Mouse (Mus musculus): ENCODE results near the gene Klhl42. TPM values are rescaled to one million over a fixed set of nuclear protein-coding genes. Genes with fewer than 3 reads are reported as not detected.
A peak's percentile ranks its signal among the peaks of the same experiment; 100 is the strongest.

Klhl42 gene
- 3.5 and 5.5 TPM in 2 replicates for polyA plus RNA-seq (2015; fragmentation: Nextera tagmentation; extraction: Ambion mirVana)

GRCm38 (mm10) chr6:147091136-147092120 lies at the start of gene Klhl42:
Gene Klhl42, plus strand, starts transcription at chr6:147091379.
- peak within 1 kb of the TSS; percentile 79 for H3K4me3 ChIP-seq
- peaks cover 32% of the 10 kb centered on the region for H3K4me1 ChIP-seq (replicated peaks)
- WGBS = under 1% methylated on average over 99 of the region's 99 CpGs
- no peaks in the 10 kb centered on the region; the same call in 1 of the 2 replicates for H3K36me3 ChIP-seq
- no peaks in the 10 kb centered on the region for H3K9me3 ChIP-seq (replicated peaks)
- ATAC-seq (replicated peaks; ENCODE audit: insufficient number of reproducible peaks, insufficient read depth, low FRiP score, low read depth) = peak; percentile 83
- H3K4me2 ChIP-seq = peak within 1 kb of the TSS; percentile 96
- H3K27ac ChIP-seq = peak within 1 kb of the TSS; percentile 84
- H3K9ac ChIP-seq = peak within 1 kb of the TSS; percentile 85
- no peaks in the 10 kb centered on the region for H3K27me3 ChIP-seq

- Histone ChIP-seq H3K9ac (peak within 1 kb of the TSS; percentile 92), H3K4me1 (replicated peaks) (peaks cover 15% of the 10 kb centered on the region), H3K4me3 (peak within 1 kb of the TSS; percentile 92), H3K36me3 (peaks cover 14% of the 10 kb centered on the region), H3K4me2 (peak within 1 kb of the TSS; percentile 69), H3K9me3 (replicated peaks) (no peaks in the 10 kb centered on the region), H3K27ac (peak within 1 kb of the TSS; percentile 91), H3K27me3 (no peaks in the 10 kb centered on the region)
- WGBS = 3% methylated on average over 66 of the region's 66 CpGs
- peak; percentile 97 for ATAC-seq (replicated peaks; ENCODE audit: insufficient number of reproducible peaks, insufficient read depth, low FRiP score, low read depth)
These were observed 48.6 kb upstream of the Klhl42 start, which contains the start of gene Mrps35 for GRCm38 (mm10) chr6:147042291-147043290. Gene Mrps35, plus strand, starts transcription at chr6:147042764.

GRCm38 (mm10) chr6:147043633-147044032 lies 47.5 kb upstream of the Klhl42 start:
- Histone ChIP-seq H3K4me2 (peak overlapping the region; percentile 69), H3K4me3 (peak overlapping the region; percentile 92), H3K9ac (peak overlapping the region; percentile 92), H3K36me3 (peaks cover 25% of the 10 kb centered on the region), H3K9me3 (replicated peaks) (no peaks in the 10 kb centered on the region), H3K4me1 (replicated peaks) (peaks cover 15% of the 10 kb centered on the region), H3K27me3 (no peaks in the 10 kb centered on the region), H3K27ac (peak overlapping the region; percentile 91; the same call in 1 of the 2 replicates)
- 36% methylated on average over 7 of the region's 7 CpGs for WGBS
- ATAC-seq (replicated peaks; ENCODE audit: insufficient number of reproducible peaks, insufficient read depth, low FRiP score, low read depth) = no peak

- WGBS = 94% methylated on average over 13 of the region's 13 CpGs
- H3K9me3 ChIP-seq (replicated peaks) = no peaks in the 10 kb centered on the region
- no peak overlapping the region for H3K27ac ChIP-seq
- no peak overlapping the region for H3K4me2 ChIP-seq
- no peaks in the 10 kb centered on the region for H3K27me3 ChIP-seq
- H3K4me1 ChIP-seq (replicated peaks) = peaks cover 2% of the 10 kb centered on the region; the same call in 1 of the 2 replicates
- H3K36me3 ChIP-seq = peaks cover 68% of the 10 kb centered on the region
- no peak for ATAC-seq (replicated peaks; ENCODE audit: insufficient number of reproducible peaks, insufficient read depth, low FRiP score, low read depth)
- H3K4me3 ChIP-seq = no peak overlapping the region
- no peak overlapping the region for H3K9ac ChIP-seq
These were observed 41.9 kb upstream of the Klhl42 start for GRCm38 (mm10) chr6:147049239-147049805.

- Histone ChIP-seq H3K4me3 (no peak overlapping the region), H3K9ac (no peak overlapping the region), H3K27ac (no peak overlapping the region), H3K36me3 (peaks cover 72% of the 10 kb centered on the region), H3K4me2 (no peak overlapping the region), H3K4me1 (replicated peaks) (peaks cover 6% of the 10 kb centered on the region), H3K27me3 (no peaks in the 10 kb centered on the region), H3K9me3 (replicated peaks) (no peaks in the 10 kb centered on the region)
- no peak for ATAC-seq (replicated peaks; ENCODE audit: insufficient number of reproducible peaks, insufficient read depth, low FRiP score, low read depth)
- 86% methylated on average over 8 of the region's 8 CpGs for WGBS
These were observed 39.5 kb upstream of the Klhl42 start for GRCm38 (mm10) chr6:147051666-147052065.

GRCm38 (mm10) chr6:147052440-147052839 lies 38.7 kb upstream of the Klhl42 start:
- H3K9ac ChIP-seq = no peak overlapping the region
- ATAC-seq (replicated peaks; ENCODE audit: insufficient number of reproducible peaks, insufficient read depth, low FRiP score, low read depth) = no peak
- H3K4me1 ChIP-seq (replicated peaks) = peaks cover 6% of the 10 kb centered on the region
- no peak overlapping the region for H3K27ac ChIP-seq
- WGBS = 87% methylated on average over 9 of the region's 9 CpGs
- no peaks in the 10 kb centered on the region for H3K27me3 ChIP-seq
- no peak overlapping the region for H3K4me2 ChIP-seq
- H3K36me3 ChIP-seq = peaks cover 67% of the 10 kb centered on the region
- no peaks in the 10 kb centered on the region for H3K9me3 ChIP-seq (replicated peaks)
- H3K4me3 ChIP-seq = no peak overlapping the region

GRCm38 (mm10) chr6:147053785-147054646 lies 37.2 kb upstream of the Klhl42 start:
- no peak for ATAC-seq (replicated peaks; ENCODE audit: insufficient number of reproducible peaks, insufficient read depth, low FRiP score, low read depth)
- no peak overlapping the region for H3K4me3 ChIP-seq
- no peak overlapping the region for H3K27ac ChIP-seq
- WGBS = 90% methylated on average over 19 of the region's 19 CpGs
- no peaks in the 10 kb centered on the region for H3K9me3 ChIP-seq (replicated peaks)
- no peaks in the 10 kb centered on the region for H3K27me3 ChIP-seq
- H3K9ac ChIP-seq = no peak overlapping the region
- peaks cover 53% of the 10 kb centered on the region for H3K36me3 ChIP-seq
- H3K4me1 ChIP-seq (replicated peaks) = peaks cover 6% of the 10 kb centered on the region
- H3K4me2 ChIP-seq = no peak overlapping the region

GRCm38 (mm10) chr6:147055374-147055977 lies 35.7 kb upstream of the Klhl42 start:
- no peak overlapping the region for H3K4me3 ChIP-seq
- H3K9me3 ChIP-seq (replicated peaks) = no peaks in the 10 kb centered on the region
- no peaks in the 10 kb centered on the region for H3K27me3 ChIP-seq
- no peak overlapping the region for H3K9ac ChIP-seq
- H3K27ac ChIP-seq = no peak overlapping the region
- no peak for ATAC-seq (replicated peaks; ENCODE audit: insufficient number of reproducible peaks, insufficient read depth, low FRiP score, low read depth)
- peaks cover 47% of the 10 kb centered on the region for H3K36me3 ChIP-seq
- H3K4me2 ChIP-seq = no peak overlapping the region
- H3K4me1 ChIP-seq (replicated peaks) = peaks cover 6% of the 10 kb centered on the region
- 71% methylated on average over 10 of the region's 10 CpGs for WGBS

- Histone ChIP-seq H3K4me1 (replicated peaks) (peaks cover 6% of the 10 kb centered on the region), H3K4me2 (no peak overlapping the region), H3K27me3 (no peaks in the 10 kb centered on the region), H3K9me3 (replicated peaks) (no peaks in the 10 kb centered on the region), H3K9ac (no peak overlapping the region), H3K36me3 (peaks cover 45% of the 10 kb centered on the region), H3K4me3 (no peak overlapping the region), H3K27ac (no peak overlapping the region)
- no peak for ATAC-seq (replicated peaks; ENCODE audit: insufficient number of reproducible peaks, insufficient read depth, low FRiP score, low read depth)
- 72% methylated on average over 7 of the region's 7 CpGs for WGBS
These were observed 31.9 kb upstream of the Klhl42 start for GRCm38 (mm10) chr6:147059326-147059725.

GRCm38 (mm10) chr6:147061630-147062029 lies 29.5 kb upstream of the Klhl42 start:
- Histone ChIP-seq H3K27me3 (no peaks in the 10 kb centered on the region), H3K36me3 (peaks cover 41% of the 10 kb centered on the region), H3K27ac (no peak overlapping the region), H3K4me2 (no peak overlapping the region), H3K9me3 (replicated peaks) (no peaks in the 10 kb centered on the region), H3K9ac (no peak overlapping the region), H3K4me1 (replicated peaks) (no peaks in the 10 kb centered on the region; the same call in 1 of the 2 replicates), H3K4me3 (no peak overlapping the region)
- WGBS = 91% methylated on average over 9 of the region's 9 CpGs
- no peak for ATAC-seq (replicated peaks; ENCODE audit: insufficient number of reproducible peaks, insufficient read depth, low FRiP score, low read depth)
